In the genomic region with DNA sequence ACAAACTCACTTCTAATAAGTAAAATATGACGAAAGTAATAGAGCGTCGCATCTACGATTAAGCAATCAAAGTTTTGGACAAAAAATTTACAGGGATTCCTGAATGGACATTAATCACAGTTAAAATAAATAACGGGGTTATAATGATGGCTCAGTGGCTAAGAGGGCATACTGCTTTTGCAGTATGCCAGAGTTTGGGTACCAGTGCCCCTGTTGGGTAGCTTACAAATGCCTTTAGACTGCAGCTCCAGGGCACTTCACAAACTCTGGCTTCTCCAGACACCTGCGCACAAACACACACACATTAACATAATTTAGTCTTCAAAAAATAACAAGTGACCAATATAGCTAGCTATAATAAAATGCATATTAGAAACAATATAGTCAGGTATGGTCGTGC, we compare ENCODE assay signal across 7 mouse cellular contexts. TPM values are rescaled to one million over a fixed set of nuclear protein-coding genes. Genes with fewer than 3 reads are reported as not detected.
DNase-seq lines count a peak whose midpoint lies in the region; ATAC-seq and TF ChIP-seq lines count a peak whose summit lies in the region.

No protein-coding gene starts in this region.

- no peaks in the 10 kb centered on the region for H3K9me3 ChIP-seq in embryonic facial prominence, embryonic 15.5 days (replicated peaks)
- no peaks in the 10 kb centered on the region for H3K9me3 ChIP-seq in intestine, embryonic 15.5 days
- H3K9me3 ChIP-seq in neural tube, embryonic 12.5 days = no peaks in the 10 kb centered on the region

- ATAC-seq in embryonic facial prominence, embryonic 15.5 days (ENCODE audit: insufficient number of reproducible peaks, low FRiP score, low TSS enrichment, low read depth) = no peak
- ATAC-seq in intestine, embryonic 15.5 days = 0 out of 2 replicates have a peak, but pooled peaks have one; percentile 29
- peak; percentile 45; the same call in 1 of the 2 replicates for ATAC-seq in neural tube, embryonic 12.5 days (ENCODE audit: low FRiP score, low read depth)

- DNase-seq in liver, adult 2 months (ENCODE audit: extremely low read depth, low read depth, low spot score) = no peak
- no peak for DNase-seq in liver
- DNase-seq in adrenal gland, adult 18-20 months (ENCODE audit: low spot score in 2 of 2) = no peak
- DNase-seq in cerebellum, adult 9-10 months = no peak

- H3K27ac ChIP-seq in liver, adult 2 months (replicated peaks; ENCODE audit: insufficient read depth, low read depth, low read length) = no peak overlapping the region
- H3K27ac ChIP-seq in embryonic facial prominence, embryonic 15.5 days (replicated peaks) = peak overlapping the region; percentile 94
- no peak overlapping the region for H3K27ac ChIP-seq in intestine, embryonic 15.5 days
- no peak overlapping the region for H3K27ac ChIP-seq in neural tube, embryonic 12.5 days

- H3K36me3 ChIP-seq in liver, adult 2 months (ENCODE audit: control insufficient read depth, insufficient read depth, low read length) = peaks cover 25% of the 10 kb centered on the region
- H3K36me3 ChIP-seq in embryonic facial prominence, embryonic 15.5 days = peaks cover 25% of the 10 kb centered on the region
- peaks cover 20% of the 10 kb centered on the region for H3K36me3 ChIP-seq in intestine, embryonic 15.5 days
- H3K36me3 ChIP-seq in neural tube, embryonic 12.5 days = peaks cover 24% of the 10 kb centered on the region

- peaks cover 13% of the 10 kb centered on the region; the same call in 1 of the 2 replicates for H3K79me2 ChIP-seq in liver, adult 2 months (ENCODE audit: control insufficient read depth, insufficient read depth, low read length)

- WGBS in liver, adult 2 months = 44% methylated on average over 7 of the region's 7 CpGs
- WGBS in embryonic facial prominence, embryonic 15.5 days = 42% methylated on average over 7 of the region's 7 CpGs
- 38% methylated on average over 7 of the region's 7 CpGs for WGBS in intestine, embryonic 15.5 days
- 43% methylated on average over 7 of the region's 7 CpGs for WGBS in neural tube, embryonic 12.5 days

- no peak for TF ChIP-seq CTCF in liver, adult 2 months (IDR thresholded peaks at IDR 0.05; ENCODE audit: low read depth, low read length)

- peak overlapping the region; percentile 54 for H3K4me2 ChIP-seq in embryonic facial prominence, embryonic 15.5 days (replicated peaks)
- peak overlapping the region; percentile 38 for H3K4me2 ChIP-seq in intestine, embryonic 15.5 days (replicated peaks)
- H3K4me2 ChIP-seq in neural tube, embryonic 12.5 days (replicated peaks) = peak overlapping the region; percentile 72

- peak overlapping the region; percentile 97; the same call in 1 of the 2 replicates for H3K4me3 ChIP-seq in liver, adult 2 months (ENCODE audit: insufficient read depth, low read depth, low read length)
- peak overlapping the region; percentile 97 for H3K4me3 ChIP-seq in embryonic facial prominence, embryonic 15.5 days (replicated peaks)
- H3K4me3 ChIP-seq in intestine, embryonic 15.5 days (replicated peaks) = no peak overlapping the region
- H3K4me3 ChIP-seq in neural tube, embryonic 12.5 days = peak overlapping the region; percentile 96; the same call in 1 of the 2 replicates

- peaks cover 3% of the 10 kb centered on the region for H3K4me1 ChIP-seq in liver, adult 2 months (ENCODE audit: control insufficient read depth, insufficient read depth, low read length)
- H3K4me1 ChIP-seq in embryonic facial prominence, embryonic 15.5 days = peaks cover 7% of the 10 kb centered on the region
- H3K4me1 ChIP-seq in intestine, embryonic 15.5 days (replicated peaks) = 0 out of 2 replicates have a peak, but pooled peaks cover 7% of the 10 kb centered on the region
- peaks cover 15% of the 10 kb centered on the region for H3K4me1 ChIP-seq in neural tube, embryonic 12.5 days

- no peak overlapping the region for H3K9ac ChIP-seq in liver, adult 2 months (ENCODE audit: low read depth, low read length)
- no peak overlapping the region for H3K9ac ChIP-seq in embryonic facial prominence, embryonic 15.5 days
- H3K9ac ChIP-seq in intestine, embryonic 15.5 days = no peak overlapping the region
- H3K9ac ChIP-seq in neural tube, embryonic 12.5 days = peak overlapping the region; percentile 98; the same call in 1 of the 2 replicates

- H3K27me3 ChIP-seq in liver, adult 2 months (ENCODE audit: control insufficient read depth, insufficient read depth, low read length) = no peaks in the 10 kb centered on the region
- no peaks in the 10 kb centered on the region for H3K27me3 ChIP-seq in embryonic facial prominence, embryonic 15.5 days
- H3K27me3 ChIP-seq in intestine, embryonic 15.5 days (replicated peaks) = no peaks in the 10 kb centered on the region
- H3K27me3 ChIP-seq in neural tube, embryonic 12.5 days (replicated peaks) = no peaks in the 10 kb centered on the region

- no peak for TF ChIP-seq POLR2A in liver, adult 2 months (IDR thresholded peaks at IDR 0.05; ENCODE audit: extremely low read depth, insufficient read depth, low read length)

RNA-seq across cellular contexts. Expression of a gene that starts 0.4 kb away (rescaled TPM):
- total RNA-seq in liver, adult 2 months (2014; rRNA removed) = 52.3 and 52.9 TPM in 2 replicates
- polyA plus RNA-seq in liver, adult 2 months (2012; rRNA removed) = 200 and 264 TPM in 2 replicates
- polyA plus RNA-seq in embryonic facial prominence, embryonic 15.5 days (2015; fragmentation: Nextera tagmentation; extraction: Ambion mirVana) = 373 and 378 TPM in 2 replicates
- 324 and 329 TPM in 2 replicates for polyA plus RNA-seq in intestine, embryonic 15.5 days (2015; fragmentation: Nextera tagmentation; extraction: Ambion mirVana)
- 400 and 407 TPM in 2 replicates for polyA plus RNA-seq in neural tube, embryonic 12.5 days (2016; fragmentation: Nextera tagmentation; extraction: Ambion mirVana)
- total RNA-seq in adrenal gland, adult 18-20 months (2021) = 100 to 1,000 TPM; 178 to 179 TPM
